Comparison of ENCODE assay signal across 8 mouse cellular contexts in the genomic region with DNA sequence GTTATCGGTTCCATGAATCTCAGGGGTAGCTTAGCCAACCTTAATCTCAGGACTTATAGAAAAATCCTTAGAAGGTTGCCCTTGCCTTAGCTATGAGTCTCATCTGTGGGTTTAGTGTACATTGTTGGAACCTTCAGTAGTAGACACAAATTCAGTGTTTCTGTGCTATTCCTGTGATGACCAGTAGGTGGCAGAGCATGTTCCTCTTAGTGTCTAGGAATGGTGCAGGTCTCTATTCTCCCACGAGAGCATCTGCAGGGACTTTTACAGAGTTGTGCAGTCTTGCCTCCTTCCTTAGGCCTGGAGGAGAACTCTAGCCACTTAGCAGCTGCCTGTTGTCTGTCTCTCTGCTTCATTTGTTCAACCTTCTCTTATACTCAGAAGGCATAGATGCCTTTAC.
DNase-seq lines count a peak whose midpoint lies in the region; ATAC-seq and TF ChIP-seq lines count a peak whose summit lies in the region.

No protein-coding gene starts in this region.

- no peak overlapping the region for H3K27ac ChIP-seq in bone marrow, adult 2 months (ENCODE audit: control insufficient read depth, insufficient read depth, low read depth, low read length, poor library complexity)
- no peak overlapping the region for H3K27ac ChIP-seq in embryonic facial prominence, embryonic 14.5 days (replicated peaks; ENCODE audit: low read depth, low read length)
- no peak overlapping the region for H3K27ac ChIP-seq in left cerebral cortex, adult 2 months
- no peak overlapping the region for H3K27ac ChIP-seq in midbrain, embryonic 10.5 days (replicated peaks)

- peak; percentile 63 for DNase-seq in gastrocnemius, adult 18-20 months (ENCODE audit: low spot score)
- DNase-seq in gastrocnemius, postnatal 25 days = no peak
- peak; percentile 86 for DNase-seq in embryonic facial prominence, embryonic 14.5 days (ENCODE audit: low spot score)
- peak; percentile 72 for DNase-seq in induced T-regulatory cell, adult 2 months (ENCODE audit: low read depth)
- DNase-seq in left cerebral cortex, adult 2 months (ENCODE audit: extremely low spot score in 1 of 2, low spot score in 2 of 2) = peak; percentile 62 to 71
- DNase-seq in midbrain, embryonic 10.5 days (ENCODE audit: low spot score) = peak; percentile 48
- DNase-seq in skeletal muscle tissue, adult 2 months (ENCODE audit: low read depth, low spot score) = peak; percentile 65

- no peaks in the 10 kb centered on the region for H3K36me3 ChIP-seq in embryonic facial prominence, embryonic 14.5 days (ENCODE audit: control insufficient read depth, insufficient read depth, low read length)
- H3K36me3 ChIP-seq in midbrain, embryonic 10.5 days = no peaks in the 10 kb centered on the region

- H3K9ac ChIP-seq in embryonic facial prominence, embryonic 14.5 days (ENCODE audit: low read depth, low read length) = no peak overlapping the region

- H3K4me2 ChIP-seq in embryonic facial prominence, embryonic 14.5 days (ENCODE audit: low read depth, low read length) = no peak overlapping the region

- H3K27me3 ChIP-seq in embryonic facial prominence, embryonic 14.5 days (replicated peaks; ENCODE audit: control insufficient read depth, insufficient read depth, low read length) = no peaks in the 10 kb centered on the region
- H3K27me3 ChIP-seq in midbrain, embryonic 10.5 days (ENCODE audit: low read depth, poor library complexity, severe bottlenecking) = no peaks in the 10 kb centered on the region

- TF ChIP-seq POLR2A in bone marrow, adult 2 months (IDR thresholded peaks at IDR 0.05; ENCODE audit: borderline replicate concordance, control insufficient read depth, low read depth, low read length) = no peak

- peak; percentile 50 for TF ChIP-seq CTCF in bone marrow, adult 2 months (IDR thresholded peaks at IDR 0.05; ENCODE audit: control insufficient read depth, insufficient read depth, low read length)
- TF ChIP-seq CTCF in left cerebral cortex, adult 2 months (IDR thresholded peaks at IDR 0.05) = peak; percentile 95

- H3K4me3 ChIP-seq in bone marrow, adult 2 months (replicated peaks; ENCODE audit: control insufficient read depth, low read depth, low read length) = no peak overlapping the region
- H3K4me3 ChIP-seq in embryonic facial prominence, embryonic 14.5 days (ENCODE audit: low read depth, low read length) = no peak overlapping the region
- H3K4me3 ChIP-seq in left cerebral cortex, adult 2 months = no peak overlapping the region
- H3K4me3 ChIP-seq in midbrain, embryonic 10.5 days = no peak overlapping the region

- 35% methylated on average over 2 of the region's 2 CpGs for WGBS in bone marrow, adult 2 months
- 38% methylated on average over 2 of the region's 2 CpGs for WGBS in embryonic facial prominence, embryonic 14.5 days
- WGBS in midbrain, embryonic 10.5 days = 52% methylated on average over 2 of the region's 2 CpGs

- ATAC-seq in embryonic facial prominence, embryonic 14.5 days (ENCODE audit: low read depth) = peak; percentile 38; the same call in 1 of the 2 replicates

- peaks cover 2% of the 10 kb centered on the region for H3K4me1 ChIP-seq in bone marrow, adult 2 months (ENCODE audit: control insufficient read depth, insufficient read depth, low read length)
- H3K4me1 ChIP-seq in embryonic facial prominence, embryonic 14.5 days (ENCODE audit: control insufficient read depth, insufficient read depth, low read length) = peaks cover 28% of the 10 kb centered on the region
- peaks cover 24% of the 10 kb centered on the region for H3K4me1 ChIP-seq in midbrain, embryonic 10.5 days

- no peaks in the 10 kb centered on the region for H3K9me3 ChIP-seq in embryonic facial prominence, embryonic 14.5 days (ENCODE audit: control insufficient read depth, low read length)
- no peaks in the 10 kb centered on the region for H3K9me3 ChIP-seq in midbrain, embryonic 10.5 days (replicated peaks)

- intact Hi-C loops in left cerebral cortex, adult 2 months (cut with DNase I) = no loop called here
